Mouse (Mus musculus) frontal cortex, adult 2 months (tissue): ENCODE measurements at regions not wholly inside any gene's neighbourhood (a gene's known extent, or its start where the extent isn't known, plus 50 kb on each side); places are given as distances from the start of the nearest gene placed in this dataset.
A peak's percentile ranks its signal among the peaks of the same experiment; 100 is the strongest.
"Not testable (repeated sequence)": the region's sequence is repeated elsewhere in the genome, so short reads cannot be mapped to it uniquely, and the experiment has no call there.

ENCODE experiments used
- DNase-seq, 2 experiments: peaks; one replicate each; pipeline ENCODE4 v3.0.0; 2022; ENCODE audit warnings: low spot score in 1 of 2; ENCODE audit errors: extremely low spot score in 1 of 2

GRCm38 (mm10) chr10:33715701-33716250, 70.7 kb downstream of the Sult3a2 start:
- DNase-seq, result no peak

DNA sequence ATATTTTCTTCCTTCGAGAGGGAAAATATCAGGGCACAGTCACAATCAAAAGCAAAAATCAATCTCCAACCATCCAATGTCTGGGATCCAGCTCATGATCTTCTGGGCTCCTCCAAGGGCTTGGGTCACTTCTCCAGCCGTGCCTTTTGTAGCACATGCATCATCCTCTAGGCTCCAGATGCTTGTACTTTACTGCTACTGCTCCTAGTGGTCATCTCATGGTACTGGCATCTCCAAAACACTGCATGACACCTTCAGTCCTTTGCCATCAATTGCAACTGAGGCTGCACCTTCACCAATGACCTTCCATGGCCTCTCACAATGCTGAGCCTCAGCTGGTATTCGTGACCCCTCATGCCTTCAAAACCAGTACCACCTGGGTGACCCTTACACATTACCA, 77.8 kb downstream of the Sult3a2 start:
- not testable (repeated sequence) for DNase-seq

DNA sequence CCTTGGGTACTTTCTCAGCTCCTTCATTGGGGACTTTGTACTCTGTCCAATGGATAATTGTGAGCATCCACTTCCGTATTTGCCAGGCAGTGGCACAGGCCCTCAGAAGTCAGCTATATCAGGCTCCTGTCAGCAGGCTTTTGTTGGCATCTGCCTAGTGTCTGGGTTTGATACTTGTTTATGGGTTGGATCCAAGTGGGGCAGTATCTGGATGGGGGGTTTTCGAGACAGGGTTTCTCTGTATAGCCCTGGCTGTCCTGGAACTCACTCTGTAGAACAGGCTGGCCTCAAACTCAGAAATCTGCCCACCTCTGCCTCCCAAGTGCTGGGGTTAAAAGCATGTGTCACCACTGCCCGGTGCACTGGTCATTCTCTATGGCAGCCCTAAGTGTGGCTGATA, 79.7 kb upstream of the Clvs2 start:
- DNase-seq, result not testable (repeated sequence)

- DNase-seq, result peak; percentile 73 to 94
These were observed 78.9 kb upstream of the Clvs2 start for GRCm38 (mm10) chr10:33703420-33703819.
